Mouse (Mus musculus): ENCODE measurements around the gene Minpp1.

The Minpp1 gene

GRCm38 (mm10) chr19:32528723-32529122 lies 43.2 kb downstream of the Minpp1 start:
- no peak for DNase-seq (ENCODE audit: low spot score)

DNA sequence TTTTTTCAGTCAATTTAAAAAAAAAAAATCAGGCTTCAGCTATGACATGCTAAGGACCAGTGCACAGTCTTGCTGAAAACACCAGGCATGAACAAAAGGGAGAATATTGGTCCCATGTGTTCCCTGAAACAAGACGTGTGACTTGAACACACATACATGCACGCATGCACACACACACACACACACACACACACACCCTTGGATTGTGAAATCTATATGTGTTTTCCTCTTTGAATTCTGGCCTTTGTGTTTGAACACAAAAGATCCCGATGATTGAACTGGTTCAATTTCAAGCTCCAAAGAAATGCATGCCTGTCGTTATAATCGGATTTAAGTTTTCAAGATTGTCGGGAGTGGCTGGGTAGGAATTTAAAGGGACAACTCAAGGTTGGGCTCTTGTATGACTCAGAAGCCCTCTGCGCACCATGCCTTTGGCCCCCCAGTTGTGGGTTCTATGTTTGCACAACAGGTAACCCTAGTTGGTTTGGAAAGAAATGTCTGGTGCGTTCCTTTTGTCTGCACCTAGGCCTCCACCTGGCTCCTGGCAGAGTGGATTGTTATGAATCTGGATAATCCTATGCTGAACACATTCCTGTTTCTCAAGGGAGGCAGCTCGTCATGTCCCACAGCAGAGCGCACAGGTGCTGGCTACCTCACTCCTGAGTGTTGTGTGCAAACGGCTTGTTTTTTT lies 43.8 kb downstream of the Minpp1 start:
- DNase-seq (ENCODE audit: low spot score) = no peak

DNA sequence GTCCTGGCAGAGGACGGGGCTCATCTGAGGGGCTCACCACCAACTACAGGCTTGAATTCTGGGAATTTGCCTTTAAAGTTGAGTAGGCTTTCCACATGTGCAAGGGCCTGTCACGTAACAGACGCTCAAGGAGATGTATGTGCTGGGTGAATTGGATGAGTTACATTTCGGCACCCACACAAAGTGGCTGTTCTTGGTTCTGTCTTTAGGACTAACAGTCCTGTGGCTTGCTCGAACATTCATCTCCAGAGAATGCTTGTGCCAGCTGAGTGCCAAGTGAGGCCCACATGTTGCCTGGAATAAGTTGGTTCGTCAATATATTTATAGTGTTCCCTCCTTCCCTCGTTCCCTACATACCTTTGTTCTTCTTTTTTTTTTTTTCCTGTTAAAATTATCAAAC lies 44.7 kb downstream of the Minpp1 start:
- DNase-seq (ENCODE audit: low spot score) = no peak

- no peak for DNase-seq (ENCODE audit: low spot score)
Observed at GRCm38 (mm10) chr19:32532331-32532730, 46.8 kb downstream of the Minpp1 start.

DNA sequence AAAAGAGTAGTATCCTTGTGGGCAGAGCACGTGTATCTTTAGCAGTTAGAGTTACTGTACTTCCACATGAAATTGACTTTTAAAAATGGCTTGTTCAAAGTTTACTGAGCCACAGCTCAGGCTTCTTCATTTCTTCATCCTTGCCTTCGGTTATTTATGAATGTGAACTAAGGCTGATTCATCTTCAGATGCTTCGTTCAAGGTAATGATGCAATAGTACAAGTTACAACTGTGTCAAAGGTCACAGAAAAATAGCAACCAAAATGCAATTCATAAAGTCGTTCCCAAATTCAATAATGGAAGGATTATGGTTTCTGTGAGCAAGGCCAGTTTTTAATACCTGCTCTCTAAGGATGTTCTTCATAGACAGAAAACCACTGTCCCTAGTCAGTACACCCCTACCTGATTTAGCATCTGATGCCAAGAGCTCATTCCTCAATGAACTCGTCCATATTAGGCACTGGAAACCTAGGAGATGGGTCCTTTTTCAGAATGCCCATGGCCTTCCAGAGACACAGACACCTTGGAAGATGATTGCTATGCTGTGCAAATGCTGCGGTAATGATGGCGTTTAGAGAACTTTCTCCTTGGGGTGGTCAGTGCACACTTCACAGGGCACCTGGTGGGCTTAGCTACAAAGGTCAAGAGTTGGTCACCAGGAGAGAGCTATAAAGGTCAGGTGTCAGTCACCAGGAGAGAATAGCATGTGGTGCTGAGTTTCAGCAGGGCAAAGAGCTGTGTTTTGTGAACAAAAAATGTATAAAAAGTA lies 47.4 kb downstream of the Minpp1 start:
- DNase-seq (ENCODE audit: low spot score) = no peak

DNA sequence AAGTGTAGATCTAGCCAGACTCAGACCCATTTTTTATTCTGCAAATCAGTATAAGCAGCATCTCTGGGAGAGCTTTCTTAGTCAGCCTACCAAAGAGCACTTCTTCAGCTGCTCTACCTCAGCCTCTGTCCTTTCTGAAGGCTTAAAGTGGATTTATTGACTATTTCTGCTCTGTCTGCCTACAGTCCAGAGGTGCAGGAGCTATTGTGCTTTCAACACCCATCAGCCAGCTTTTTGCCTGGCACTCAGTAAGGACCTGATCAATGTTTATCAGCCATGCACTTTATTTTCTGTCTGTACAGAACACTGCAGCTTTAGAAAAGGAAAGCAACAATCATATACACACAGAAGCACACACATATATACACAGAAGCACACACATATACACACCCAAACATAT lies 49.3 kb downstream of the Minpp1 start:
- no peak for DNase-seq (ENCODE audit: low spot score)

- no peak for DNase-seq (ENCODE audit: low spot score)
Observed at GRCm38 (mm10) chr19:32542784-32543490, 57.4 kb downstream of the Minpp1 start.

DNA sequence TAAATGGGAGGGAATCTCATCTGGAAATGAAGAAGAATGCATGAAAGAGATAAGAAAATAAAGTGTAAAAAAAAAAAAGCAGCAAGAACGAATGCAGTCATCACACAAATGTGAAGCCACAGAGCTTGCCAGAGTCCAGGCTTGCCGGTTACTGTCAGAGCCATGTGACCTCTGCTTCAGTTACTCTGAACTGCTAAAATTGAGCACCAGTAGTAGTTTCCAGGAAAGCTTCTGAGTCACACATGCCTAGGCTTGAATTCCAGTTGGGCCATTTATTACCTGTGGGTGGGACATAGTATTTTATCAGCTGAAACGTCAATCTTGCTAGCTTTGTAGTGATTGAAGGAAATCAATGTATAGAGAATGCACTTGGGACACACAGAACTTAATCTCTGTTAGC lies 61.8 kb downstream of the Minpp1 start:
- DNase-seq (ENCODE audit: low spot score) = no peak

- no peak for DNase-seq (ENCODE audit: low spot score)
Observed at GRCm38 (mm10) chr19:32548202-32548601, 62.6 kb downstream of the Minpp1 start.

GRCm38 (mm10) chr19:32550446-32550845 lies 64.9 kb downstream of the Minpp1 start:
- no peak for DNase-seq (ENCODE audit: low spot score)

- no peak for DNase-seq (ENCODE audit: low spot score)
Observed at GRCm38 (mm10) chr19:32551442-32551841, 65.9 kb downstream of the Minpp1 start.

GRCm38 (mm10) chr19:32552106-32552505 lies 66.5 kb downstream of the Minpp1 start:
- no peak for DNase-seq (ENCODE audit: low spot score)

GRCm38 (mm10) chr19:32553310-32553709 lies 67.7 kb downstream of the Minpp1 start:
- no peak for DNase-seq (ENCODE audit: low spot score)

GRCm38 (mm10) chr19:32555257-32555656 lies 69.7 kb downstream of the Minpp1 start:
- no peak for DNase-seq (ENCODE audit: low spot score)

Data from urinary bladder, postnatal 10 days (tissue).